Mouse (Mus musculus): ENCODE data around the gene Jaml.

- TF ChIP-seq CTCF (IDR thresholded peaks at IDR 0.05; ENCODE audit: borderline replicate concordance, insufficient read depth, low read length) (peak; percentile 97), POLR2A (IDR thresholded peaks at IDR 0.05; ENCODE audit: low read depth, low read length) (no peak)
Observed at GRCm38 (mm10) chr9:45121769-45122168, 42.8 kb downstream of the Jaml start.

Measured in embryonic fibroblast, embryonic 13.5 days (primary cell).